Mouse (Mus musculus) lung, adult 2 months (tissue): ENCODE data around the gene Bcas1.

Experiments
- CTCF ChIP-seq: fragments of 200-500 bp; IDR thresholded peaks from 2 replicates; pipeline ENCODE4 v1.5.1; 2011; ENCODE audit warnings: mild to moderate bottlenecking, low read length, control low read depth; ENCODE audit not compliant: insufficient read depth
- POLR2A ChIP-seq: fragments of 200-500 bp; IDR thresholded peaks from 2 replicates; pipeline ENCODE4 v1.6.1; 2011; ENCODE audit warnings: low read depth, mild to moderate bottlenecking, control low read depth, low read length, borderline replicate concordance; ENCODE audit errors: extremely low read depth

DNA sequence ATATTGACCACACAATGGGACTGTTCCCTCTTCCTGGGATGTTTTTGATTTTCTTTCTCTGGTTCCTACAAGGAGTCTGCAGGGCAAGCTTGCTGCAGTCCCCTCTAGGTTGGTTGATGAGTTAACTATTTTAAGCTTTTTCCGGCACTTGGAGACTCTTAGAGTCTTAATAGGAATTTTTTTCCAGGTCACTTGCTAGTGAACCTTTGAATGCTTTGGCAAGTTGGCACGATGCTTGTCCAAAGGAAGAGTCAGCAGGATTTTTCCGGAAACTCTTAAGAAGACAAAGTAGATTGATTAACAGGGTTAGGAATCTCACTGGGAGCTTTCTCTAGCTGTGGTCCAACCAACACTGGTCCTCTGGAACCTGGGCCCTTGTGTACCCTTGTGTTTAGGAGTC lies 47.5 kb upstream of the Bcas1 start:
- no peak for TF ChIP-seq POLR2A
- no peak for TF ChIP-seq CTCF
